Mouse (Mus musculus): ENCODE data around the gene Tecpr2. TPM values are rescaled to one million over a fixed set of nuclear protein-coding genes. Genes with fewer than 3 reads are reported as not detected.

Gene Tecpr2
- total and polyA plus RNA-seq, 3 experiments: 3.6 to 5.2 (median 5.1) TPM

- H3K79me2 ChIP-seq (replicated peaks; ENCODE audit: control insufficient read depth, insufficient read depth, low read length): no peaks in the 10 kb centered on the region
- no peak overlapping the region for H3K27ac ChIP-seq
- H3K27me3 ChIP-seq (ENCODE audit: control insufficient read depth, insufficient read depth, low read length): no peaks in the 10 kb centered on the region
- intact Hi-C loops (cut with DNase I): no loop called here
- H3K9ac ChIP-seq (ENCODE audit: low read depth, low read length): no peak overlapping the region
- H3K4me1 ChIP-seq (ENCODE audit: control insufficient read depth, insufficient read depth, low read length): no peaks in the 10 kb centered on the region
- 97% methylated on average over 11 of the region's 11 CpGs for WGBS
- H3K36me3 ChIP-seq (ENCODE audit: control insufficient read depth, insufficient read depth, low read length): no peaks in the 10 kb centered on the region
- DNase-seq: no peak
- TF ChIP-seq EP300 (IDR thresholded peaks at IDR 0.05; ENCODE audit: insufficient read depth, low read depth, low read length) (no peak), POLR2A (IDR thresholded peaks at IDR 0.05; ENCODE audit: insufficient read depth, low read depth, low read length) (no peak), CTCF (IDR thresholded peaks at IDR 0.05) (no peak)
- no peak overlapping the region for H3K4me3 ChIP-seq
Measured at GRCm38 (mm10) chr12:110998092-110998491, 109.0 kb downstream of the Tecpr2 start.

GRCm38 (mm10) chr12:110999820-111000219 is 110.8 kb downstream of the Tecpr2 start:
- 67% methylated on average over 2 of the region's 2 CpGs for WGBS
- H3K4me1 ChIP-seq (ENCODE audit: control insufficient read depth, insufficient read depth, low read length): no peaks in the 10 kb centered on the region
- intact Hi-C loops (cut with DNase I): no loop called here

GRCm38 (mm10) chr12:111000956-111001355 is 111.9 kb downstream of the Tecpr2 start:
- TF ChIP-seq EP300 (IDR thresholded peaks at IDR 0.05; ENCODE audit: insufficient read depth, low read depth, low read length) (no peak), POLR2A (IDR thresholded peaks at IDR 0.05; ENCODE audit: insufficient read depth, low read depth, low read length) (no peak)
- H3K9ac ChIP-seq (ENCODE audit: low read depth, low read length): no peak overlapping the region
- no peak overlapping the region for H3K27ac ChIP-seq
- H3K36me3 ChIP-seq (ENCODE audit: control insufficient read depth, insufficient read depth, low read length): no peaks in the 10 kb centered on the region
- no peaks in the 10 kb centered on the region for H3K27me3 ChIP-seq (ENCODE audit: control insufficient read depth, insufficient read depth, low read length)
- intact Hi-C loops (cut with DNase I): no loop called here
- H3K4me1 ChIP-seq (ENCODE audit: control insufficient read depth, insufficient read depth, low read length): no peaks in the 10 kb centered on the region
- no peaks in the 10 kb centered on the region for H3K79me2 ChIP-seq (replicated peaks; ENCODE audit: control insufficient read depth, insufficient read depth, low read length)
- no peak overlapping the region for H3K4me3 ChIP-seq
- 92% methylated on average over 7 of the region's 7 CpGs for WGBS
- DNase-seq: no peak

More at GRCm38 (mm10) chr12:110999820-111000219, 110.8 kb downstream of the Tecpr2 start:
- Histone ChIP-seq H3K27me3 (ENCODE audit: control insufficient read depth, insufficient read depth, low read length) (no peaks in the 10 kb centered on the region), H3K9ac (ENCODE audit: low read depth, low read length) (no peak overlapping the region), H3K4me3 (no peak overlapping the region), H3K27ac (no peak overlapping the region), H3K36me3 (ENCODE audit: control insufficient read depth, insufficient read depth, low read length) (no peaks in the 10 kb centered on the region), H3K79me2 (replicated peaks; ENCODE audit: control insufficient read depth, insufficient read depth, low read length) (no peaks in the 10 kb centered on the region)
- DNase-seq: no peak
- TF ChIP-seq POLR2A (IDR thresholded peaks at IDR 0.05; ENCODE audit: insufficient read depth, low read depth, low read length) (no peak), EP300 (IDR thresholded peaks at IDR 0.05; ENCODE audit: insufficient read depth, low read depth, low read length) (no peak), CTCF (IDR thresholded peaks at IDR 0.05) (no peak)

- TF ChIP-seq CTCF (IDR thresholded peaks at IDR 0.05) (no peak), POLR2A (IDR thresholded peaks at IDR 0.05; ENCODE audit: insufficient read depth, low read depth, low read length) (no peak), EP300 (IDR thresholded peaks at IDR 0.05; ENCODE audit: insufficient read depth, low read depth, low read length) (no peak)
- intact Hi-C loops (cut with DNase I): no loop called here
- no peak overlapping the region for H3K27ac ChIP-seq
- no peak overlapping the region for H3K9ac ChIP-seq (ENCODE audit: low read depth, low read length)
- no peak overlapping the region for H3K4me3 ChIP-seq
- H3K79me2 ChIP-seq (replicated peaks; ENCODE audit: control insufficient read depth, insufficient read depth, low read length): no peaks in the 10 kb centered on the region
- 81% methylated on average over 9 of the region's 9 CpGs for WGBS
- no peak for DNase-seq
- H3K4me1 ChIP-seq (ENCODE audit: control insufficient read depth, insufficient read depth, low read length): peaks cover 13% of the 10 kb centered on the region
- H3K27me3 ChIP-seq (ENCODE audit: control insufficient read depth, insufficient read depth, low read length): no peaks in the 10 kb centered on the region
- no peaks in the 10 kb centered on the region for H3K36me3 ChIP-seq (ENCODE audit: control insufficient read depth, insufficient read depth, low read length)
Measured at GRCm38 (mm10) chr12:111004142-111004541, 115.1 kb downstream of the Tecpr2 start.

GRCm38 (mm10) chr12:111005803-111006202 is 116.7 kb downstream of the Tecpr2 start:
- TF ChIP-seq EP300 (IDR thresholded peaks at IDR 0.05; ENCODE audit: insufficient read depth, low read depth, low read length) (no peak), CTCF (IDR thresholded peaks at IDR 0.05) (no peak), POLR2A (IDR thresholded peaks at IDR 0.05; ENCODE audit: insufficient read depth, low read depth, low read length) (no peak)
- Histone ChIP-seq H3K36me3 (ENCODE audit: control insufficient read depth, insufficient read depth, low read length) (no peaks in the 10 kb centered on the region), H3K4me1 (ENCODE audit: control insufficient read depth, insufficient read depth, low read length) (peaks cover 15% of the 10 kb centered on the region), H3K9ac (ENCODE audit: low read depth, low read length) (no peak overlapping the region), H3K79me2 (replicated peaks; ENCODE audit: control insufficient read depth, insufficient read depth, low read length) (no peaks in the 10 kb centered on the region), H3K27me3 (ENCODE audit: control insufficient read depth, insufficient read depth, low read length) (no peaks in the 10 kb centered on the region), H3K4me3 (no peak overlapping the region), H3K27ac (no peak overlapping the region)
- WGBS: 79% methylated on average over 6 of the region's 6 CpGs
- intact Hi-C loops (cut with DNase I): no loop called here
- no peak for DNase-seq

GRCm38 (mm10) chr12:111006339-111006738 is 117.3 kb downstream of the Tecpr2 start:
- no peak overlapping the region for H3K9ac ChIP-seq (ENCODE audit: low read depth, low read length)
- intact Hi-C loops (cut with DNase I): no loop called here
- no peak overlapping the region for H3K27ac ChIP-seq
- TF ChIP-seq CTCF (IDR thresholded peaks at IDR 0.05) (no peak), POLR2A (IDR thresholded peaks at IDR 0.05; ENCODE audit: insufficient read depth, low read depth, low read length) (no peak), EP300 (IDR thresholded peaks at IDR 0.05; ENCODE audit: insufficient read depth, low read depth, low read length) (no peak)
- no peaks in the 10 kb centered on the region for H3K79me2 ChIP-seq (replicated peaks; ENCODE audit: control insufficient read depth, insufficient read depth, low read length)
- no peak for DNase-seq
- H3K36me3 ChIP-seq (ENCODE audit: control insufficient read depth, insufficient read depth, low read length): no peaks in the 10 kb centered on the region
- WGBS: 67% methylated on average over 5 of the region's 5 CpGs
- peaks cover 15% of the 10 kb centered on the region for H3K4me1 ChIP-seq (ENCODE audit: control insufficient read depth, insufficient read depth, low read length)
- H3K4me3 ChIP-seq: no peak overlapping the region
- no peaks in the 10 kb centered on the region for H3K27me3 ChIP-seq (ENCODE audit: control insufficient read depth, insufficient read depth, low read length)

Data from heart, adult 2 months (tissue).